Mouse (Mus musculus) left cerebral cortex, adult 18-20 months (tissue): Measurements from ENCODE around the gene Mief2. TPM values are rescaled to one million over a fixed set of nuclear protein-coding genes. Genes with fewer than 3 reads are reported as not detected.

Experiments used
- DNase-seq, 2 experiments: peaks; one replicate each; pipeline ENCODE4 v3.0.0; 2021 to 2022; ENCODE audit warnings: low spot score in 2 of 2, mixed read lengths in 1 of 2
- microRNA-seq, 2 experiments: library from miRNA; unstranded; fragments of <30 nt; microRNA quantifications; one replicate each; pipeline ENCODE4 v1.2.0; 2021
- total RNA-seq, 2 experiments: library from RNA; stranded (reverse); gene quantifications; 2 replicates each; pipeline ENCODE4 v1.2.3; 2021

The Mief2 gene
- total RNA-seq, 2 experiments from 2014 or later, result 19.5 to 19.9 TPM

DNA sequence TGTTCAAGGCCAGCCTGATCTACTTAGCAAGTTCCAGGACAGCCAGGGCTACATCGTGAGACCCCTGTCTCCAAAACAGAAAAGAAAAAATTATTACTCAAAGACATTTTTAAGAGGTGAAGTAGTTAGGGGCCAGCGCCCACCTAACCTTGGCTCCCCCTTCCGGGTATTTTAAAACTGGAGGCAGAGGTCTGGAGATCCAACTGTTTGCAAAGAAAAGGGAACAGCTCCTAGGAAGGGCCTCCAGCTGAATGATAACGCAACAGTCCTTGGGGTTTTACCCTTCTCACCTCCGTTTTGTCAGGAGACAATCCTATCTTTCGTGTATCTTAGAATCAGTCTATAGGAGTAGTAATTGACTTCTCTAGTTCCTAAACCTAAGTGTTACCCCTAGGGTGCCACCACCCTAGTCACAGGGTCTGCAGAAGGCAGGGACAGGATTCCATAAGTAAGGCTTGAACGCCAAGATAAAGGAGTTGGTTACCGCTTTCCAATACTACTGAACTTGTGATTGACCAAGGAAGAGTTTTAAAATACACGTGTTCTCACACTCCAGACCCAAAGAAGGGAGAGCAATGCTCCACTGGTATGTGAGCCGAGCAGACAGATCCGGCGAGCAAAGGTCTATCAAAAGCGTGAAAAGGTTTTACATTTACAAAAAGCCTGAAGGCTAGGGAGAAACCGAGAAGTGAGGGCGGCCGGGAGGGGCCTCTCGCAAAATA, 48.1 kb downstream of the Mief2 start:
- DNase-seq, result no peak

GRCm38 (mm10) chr11:60776829-60777740, 48.9 kb downstream of the Mief2 start, which contains the start of the genes Top3a and Smcr8:
TSS of gene Top3a (minus strand) at chr11:60777365.
TSS of gene Smcr8 (plus strand) at chr11:60777524.
- DNase-seq, result peak; percentile 76 to 86

- no peak for DNase-seq
Measured at GRCm38 (mm10) chr11:60777801-60778370, 49.7 kb downstream of the Mief2 start.

- no peak for DNase-seq
Measured at GRCm38 (mm10) chr11:60779673-60780189, 51.5 kb downstream of the Mief2 start.

Small RNA genes lying within 50 kb of the gene (microRNA-seq; reads per million reads assigned to microRNA genes)
- gene Mir5100, result 0.85 to 1.5 reads per million in 2 experiments

Other genes with a start within 250 kb of the Mief2 start
- 10 to 100 TPM; 61.0 to 62.5 TPM for gene Alkbh5, start 192.0 kb upstream of the Mief2 start, total RNA-seq
- 10 to 100 TPM; 34.6 to 35.4 TPM for gene Llgl1, start 28.7 kb upstream of the Mief2 start, total RNA-seq
- 10 to 100 TPM; 67.8 to 71.4 TPM for gene Flii, start 1.1 kb upstream of the Mief2 start, total RNA-seq
- 1 to 10 TPM; 5.0 to 5.3 TPM for gene Top3a, start 49.0 kb downstream of the Mief2 start, total RNA-seq
- gene Smcr8, start 49.1 kb downstream of the Mief2 start, total RNA-seq, result 10 to 100 TPM; 33.0 to 33.7 TPM
- gene Shmt1, start 83.3 kb downstream of the Mief2 start, total RNA-seq, result 1 to 10 TPM; 1.7 to 3.7 TPM
- 10 to 100 TPM; 26.6 to 31.6 TPM for gene Dhrs7b, start 102.2 kb downstream of the Mief2 start, total RNA-seq
- gene Tmem11, start 150.9 kb downstream of the Mief2 start, total RNA-seq, result 10 to 100 TPM; 28.1 to 29.7 TPM
- gene Natd1, start 186.4 kb downstream of the Mief2 start, total RNA-seq, result 10 to 100 TPM; 11.4 to 12.3 TPM
- 10 to 100 TPM; 20.5 to 21.4 TPM for gene Map2k3, start 203.6 kb downstream of the Mief2 start, total RNA-seq